Mouse (Mus musculus) testis, adult 2 months (tissue): Measurements from ENCODE around the gene Pcf11.

ENCODE experiments used
- CTCF ChIP-seq: fragments of 200-500 bp; IDR thresholded peaks from 2 replicates; pipeline ENCODE4 v1.5.1; 2012; ENCODE audit warnings: low read depth, mild to moderate bottlenecking, inconsistent platforms, low read length, moderate library complexity; ENCODE audit not compliant: control insufficient read depth, insufficient read depth, insufficient replicate concordance
- POLR2A ChIP-seq: fragments of 200-500 bp; IDR thresholded peaks from 2 replicates; pipeline ENCODE4 v1.6.1; 2012; ENCODE audit warnings: low read depth, mild to moderate bottlenecking, inconsistent platforms, low read length, moderate library complexity; ENCODE audit not compliant: control insufficient read depth

DNA sequence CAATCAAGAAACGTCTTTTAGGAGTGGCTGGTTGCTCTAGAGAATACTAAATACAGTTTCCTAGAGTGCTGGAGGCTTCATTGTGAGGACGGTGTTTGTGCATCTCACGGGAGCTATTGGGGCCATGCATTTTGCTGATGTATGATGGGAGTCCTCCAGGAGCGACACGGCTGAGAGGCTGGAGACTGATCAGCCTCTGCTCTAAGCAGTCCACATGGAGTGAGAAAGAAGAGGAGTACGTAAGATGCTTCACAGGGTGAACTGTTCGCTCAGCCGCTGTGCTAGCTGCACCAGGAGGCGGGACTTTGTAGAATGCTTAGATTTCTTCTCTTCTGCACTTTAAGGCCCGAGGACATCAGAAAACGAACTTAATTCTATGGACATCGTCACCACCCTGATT is 37.0 kb upstream of the Pcf11 start:
- TF ChIP-seq POLR2A (no peak), CTCF (no peak)
